Mouse (Mus musculus) heart, embryonic 10.5 days (tissue): ENCODE measurements around the gene Ctsd. TPM values are rescaled to one million over a fixed set of nuclear protein-coding genes. Genes with fewer than 3 reads are reported as not detected.

Experiments
- DNase-seq: peaks from one replicate; pipeline ENCODE4 v3.0.0-alpha.2; 2017; ENCODE audit warnings: low spot score
- H3K27ac ChIP-seq: fragments of 300-500 bp; sonication (generic); 2 replicates; pipeline ENCODE4 v1.5.1; 2016; ENCODE audit warnings: mild to moderate bottlenecking
- H3K27me3 ChIP-seq: fragments of 300-500 bp; sonication (generic); 2 replicates; pipeline ENCODE4 v1.6.1; 2016; ENCODE audit warnings: mild to moderate bottlenecking; ENCODE audit not compliant: poor library complexity, insufficient read depth, severe bottlenecking
- H3K36me3 ChIP-seq: fragments of 300-500 bp; sonication (generic); 2 replicates; pipeline ENCODE4 v1.6.1; 2016; ENCODE audit warnings: mild to moderate bottlenecking, moderate library complexity
- H3K4me1 ChIP-seq: fragments of 300-500 bp; sonication (generic); 2 replicates; pipeline ENCODE4 v1.6.1; 2016; ENCODE audit warnings: mild to moderate bottlenecking
- H3K4me3 ChIP-seq: fragments of 300-500 bp; sonication (generic); 2 replicates; pipeline ENCODE4 v1.5.1; 2016; ENCODE audit warnings: mild to moderate bottlenecking, moderate library complexity
- H3K9me3 ChIP-seq: fragments of 300-500 bp; sonication (generic); 2 replicates; pipeline ENCODE4 v1.6.1; 2016; ENCODE audit warnings: mild to moderate bottlenecking, moderate library complexity
- WGBS: fragments of 180-500 bp; shearing (Covaris S2); methylation state at CpG from one replicate; pipeline ENCODE4 v1.1.7; 2016; 5-methylcytosine and 5-hydroxymethylcytosine counted together
- polyA plus RNA-seq: library from polyadenylated mRNA; unstranded; fragments of >200 nt; fragmentation: Nextera tagmentation; extraction: Ambion mirVana; gene quantifications from 2 replicates; pipeline ENCODE4 v1.2.1, GENCODE M21; 2016

The Ctsd gene
- polyA plus RNA-seq, 1 experiment from 2014 or later, result 293 TPM

GRCm38 (mm10) chr7:142394261-142395190 lies 6.7 kb upstream of the Ctsd start:
- Histone ChIP-seq H3K4me3 (no peak overlapping the region), H3K36me3 (no peaks in the 10 kb centered on the region), H3K27me3 (no peaks in the 10 kb centered on the region), H3K4me1 (peaks cover 21% of the 10 kb centered on the region), H3K27ac (no peak overlapping the region; the same call in 1 of the 2 replicates), H3K9me3 (no peaks in the 10 kb centered on the region)
- DNase-seq, result no peak
- WGBS, result 72% methylated on average over 6 of the region's 6 CpGs

- Histone ChIP-seq H3K4me1 (peaks cover 21% of the 10 kb centered on the region), H3K9me3 (no peaks in the 10 kb centered on the region), H3K36me3 (no peaks in the 10 kb centered on the region), H3K27ac (peak overlapping the region; percentile 62; the same call in 1 of the 2 replicates), H3K27me3 (no peaks in the 10 kb centered on the region), H3K4me3 (no peak overlapping the region)
- 21% methylated on average over 4 of the region's 4 CpGs for WGBS
- no peak for DNase-seq
These were observed 5.4 kb upstream of the Ctsd start for GRCm38 (mm10) chr7:142393191-142393590.

DNA sequence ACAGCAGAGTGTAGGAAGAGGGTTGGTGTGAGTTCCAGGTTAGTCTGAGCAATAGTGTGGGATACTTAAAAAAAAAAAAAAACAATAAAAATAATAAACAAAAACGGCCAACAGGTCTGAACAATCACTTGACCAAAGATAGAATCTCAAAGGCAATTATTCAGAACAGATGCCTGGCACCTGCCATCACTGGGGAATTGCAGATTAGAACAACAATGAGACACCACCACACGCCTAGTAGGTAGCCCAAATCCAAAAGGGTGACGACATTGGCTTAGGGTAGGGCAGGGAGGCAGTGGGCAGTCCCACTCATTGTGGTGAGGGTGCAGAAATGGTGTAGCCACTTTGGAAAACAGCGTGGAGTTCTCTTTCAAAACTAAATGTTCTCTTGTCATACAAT lies 3.8 kb upstream of the Ctsd start:
- 73% methylated on average over 4 of the region's 4 CpGs for WGBS
- no peak overlapping the region for H3K27ac ChIP-seq
- peaks cover 21% of the 10 kb centered on the region for H3K4me1 ChIP-seq
- no peaks in the 10 kb centered on the region for H3K36me3 ChIP-seq
- H3K9me3 ChIP-seq, result no peaks in the 10 kb centered on the region
- H3K27me3 ChIP-seq, result no peaks in the 10 kb centered on the region
- DNase-seq, result no peak
- no peak overlapping the region for H3K4me3 ChIP-seq

- no peak for DNase-seq
- WGBS, result 72% methylated on average over 3 of the region's 3 CpGs
These were observed 3.3 kb upstream of the Ctsd start for GRCm38 (mm10) chr7:142391108-142391507.

DNA sequence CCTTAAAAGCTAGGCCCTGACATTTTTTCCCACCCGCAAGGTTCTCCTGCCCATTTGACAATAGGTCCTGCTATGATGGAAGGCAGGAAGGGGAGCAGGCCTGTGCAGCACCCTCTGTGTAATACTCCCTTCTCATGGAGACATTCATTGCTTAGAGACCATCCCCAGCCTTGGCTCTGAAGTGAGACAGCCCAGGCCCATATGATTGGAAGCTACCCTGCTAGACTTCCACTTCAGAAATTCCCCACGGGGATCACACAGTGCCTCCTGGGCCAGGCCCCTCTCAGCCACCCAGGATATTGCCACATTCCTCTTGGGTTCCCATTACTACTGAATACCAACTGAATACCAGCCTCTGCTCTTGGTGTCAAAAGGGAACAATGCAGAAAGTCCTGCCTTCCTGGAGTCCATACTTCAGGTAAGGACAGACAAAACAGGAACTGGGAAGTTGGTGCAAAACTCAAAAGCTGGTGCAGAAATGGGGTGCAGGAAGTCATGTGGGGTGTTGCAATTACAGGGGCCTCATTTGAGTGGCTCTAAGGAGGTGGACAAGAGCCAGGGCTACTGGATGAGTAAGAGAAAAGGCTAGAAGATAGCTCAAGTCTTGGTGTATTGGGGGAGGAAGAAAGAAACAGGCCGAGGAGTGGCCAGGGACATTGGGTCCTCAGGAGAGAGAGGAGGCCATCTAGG lies 2.3 kb upstream of the Ctsd start:
- Histone ChIP-seq H3K27me3 (no peaks in the 10 kb centered on the region), H3K36me3 (peaks cover 6% of the 10 kb centered on the region), H3K9me3 (no peaks in the 10 kb centered on the region), H3K4me3 (no peak overlapping the region), H3K4me1 (peaks cover 33% of the 10 kb centered on the region), H3K27ac (no peak overlapping the region)
- WGBS, result 79% methylated on average over 3 of the region's 3 CpGs
- no peak for DNase-seq

More at GRCm38 (mm10) chr7:142391108-142391507, 3.3 kb upstream of the Ctsd start:
- Histone ChIP-seq H3K27ac (no peak overlapping the region), H3K4me1 (peaks cover 26% of the 10 kb centered on the region), H3K4me3 (no peak overlapping the region), H3K9me3 (no peaks in the 10 kb centered on the region), H3K27me3 (no peaks in the 10 kb centered on the region), H3K36me3 (no peaks in the 10 kb centered on the region)

DNA sequence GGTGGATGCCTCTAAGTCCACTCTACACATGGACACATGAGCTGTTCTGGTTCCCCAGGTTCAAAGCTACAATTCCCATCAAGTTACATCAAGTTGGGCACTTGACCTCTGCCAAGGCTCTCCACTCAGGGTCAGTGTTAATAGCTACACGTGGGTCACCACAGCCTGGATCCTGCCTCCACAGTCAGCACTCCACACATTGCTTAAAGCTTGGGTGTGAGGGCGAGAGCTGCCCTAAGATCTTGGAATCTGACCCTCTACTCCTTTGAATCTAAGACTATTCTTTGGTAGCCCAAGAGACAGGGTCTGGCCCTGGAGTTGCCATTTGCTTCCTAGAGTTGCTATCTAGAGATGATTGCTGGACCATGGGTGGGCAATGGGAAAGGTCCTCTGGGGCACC lies 902 bp upstream of the Ctsd start:
- 92% methylated on average over 2 of the region's 2 CpGs for WGBS
- DNase-seq, result no peak
- no peak overlapping the region for H3K4me3 ChIP-seq
- peak overlapping the region; percentile 90; the same call in 1 of the 2 replicates for H3K27ac ChIP-seq
- peaks cover 35% of the 10 kb centered on the region for H3K4me1 ChIP-seq
- H3K27me3 ChIP-seq, result no peaks in the 10 kb centered on the region
- no peaks in the 10 kb centered on the region for H3K9me3 ChIP-seq
- peaks cover 20% of the 10 kb centered on the region for H3K36me3 ChIP-seq

DNA sequence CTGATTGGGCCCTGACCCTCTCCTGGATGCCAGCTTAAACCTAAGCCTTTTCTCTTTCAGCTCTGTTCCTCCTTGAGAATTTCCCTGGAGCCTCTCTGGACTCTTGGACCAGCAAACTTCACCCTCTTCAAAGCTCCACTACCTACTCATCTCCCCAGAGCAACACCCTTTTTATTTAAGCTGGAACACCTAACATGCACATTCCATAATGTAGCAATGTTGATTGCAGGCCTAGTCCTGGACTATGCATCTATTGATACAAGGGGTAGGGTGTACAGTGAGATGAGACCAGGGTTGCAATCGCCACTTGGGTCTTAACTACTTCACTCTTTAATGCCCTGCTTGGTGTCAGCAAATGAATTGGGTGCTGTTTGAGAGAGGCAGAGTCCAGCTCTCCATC lies 360 bp upstream of the Ctsd start:
- WGBS, result 94% methylated on average over 1 of the region's 1 CpGs
- DNase-seq, result no peak

GRCm38 (mm10) chr7:142386621-142387201 lies 1.1 kb downstream of the Ctsd start:
- Histone ChIP-seq H3K36me3 (peaks cover 40% of the 10 kb centered on the region), H3K4me1 (peaks cover 28% of the 10 kb centered on the region), H3K4me3 (peak overlapping the region; percentile 90), H3K27ac (peak overlapping the region; percentile 90), H3K27me3 (no peaks in the 10 kb centered on the region), H3K9me3 (no peaks in the 10 kb centered on the region)
- no peak for DNase-seq
- WGBS, result 54% methylated on average over 6 of the region's 6 CpGs

More for the DNA sequence above, 360 bp upstream of the Ctsd start:
- peaks cover 26% of the 10 kb centered on the region for H3K36me3 ChIP-seq
- peak overlapping the region; percentile 90 for H3K27ac ChIP-seq
- H3K4me1 ChIP-seq, result peaks cover 31% of the 10 kb centered on the region
- peak overlapping the region; percentile 90 for H3K4me3 ChIP-seq
- H3K9me3 ChIP-seq, result no peaks in the 10 kb centered on the region
- no peaks in the 10 kb centered on the region for H3K27me3 ChIP-seq

GRCm38 (mm10) chr7:142385742-142386403 lies 2.0 kb downstream of the Ctsd start:
- Histone ChIP-seq H3K27ac (peak overlapping the region; percentile 90), H3K4me1 (peaks cover 28% of the 10 kb centered on the region), H3K4me3 (peak overlapping the region; percentile 90), H3K9me3 (no peaks in the 10 kb centered on the region), H3K36me3 (peaks cover 49% of the 10 kb centered on the region), H3K27me3 (no peaks in the 10 kb centered on the region)
- no peak for DNase-seq
- WGBS, result 90% methylated on average over 3 of the region's 3 CpGs

- H3K27ac ChIP-seq, result no peak overlapping the region
These were observed 3.5 kb downstream of the Ctsd start for GRCm38 (mm10) chr7:142384306-142384705.

GRCm38 (mm10) chr7:142382567-142382966 lies 5.3 kb downstream of the Ctsd start, which contains the start of gene Gm49369:
TSS of gene Gm49369 (minus strand) at chr7:142382667.
- Histone ChIP-seq H3K36me3 (peaks cover 81% of the 10 kb centered on the region), H3K4me3 (no peak within 1 kb of the TSS), H3K27me3 (no peaks in the 10 kb centered on the region), H3K4me1 (peaks cover 32% of the 10 kb centered on the region), H3K9me3 (no peaks in the 10 kb centered on the region), H3K27ac (no peak within 1 kb of the TSS)
- no peak for DNase-seq
- WGBS, result 95% methylated on average over 5 of the region's 5 CpGs

More at GRCm38 (mm10) chr7:142384306-142384705, 3.5 kb downstream of the Ctsd start:
- peaks cover 29% of the 10 kb centered on the region for H3K4me1 ChIP-seq
- H3K36me3 ChIP-seq, result peaks cover 64% of the 10 kb centered on the region
- H3K4me3 ChIP-seq, result no peak overlapping the region
- no peaks in the 10 kb centered on the region for H3K27me3 ChIP-seq
- H3K9me3 ChIP-seq, result no peaks in the 10 kb centered on the region
- DNase-seq, result no peak
- WGBS, result 80% methylated on average over 10 of the region's 10 CpGs

DNA sequence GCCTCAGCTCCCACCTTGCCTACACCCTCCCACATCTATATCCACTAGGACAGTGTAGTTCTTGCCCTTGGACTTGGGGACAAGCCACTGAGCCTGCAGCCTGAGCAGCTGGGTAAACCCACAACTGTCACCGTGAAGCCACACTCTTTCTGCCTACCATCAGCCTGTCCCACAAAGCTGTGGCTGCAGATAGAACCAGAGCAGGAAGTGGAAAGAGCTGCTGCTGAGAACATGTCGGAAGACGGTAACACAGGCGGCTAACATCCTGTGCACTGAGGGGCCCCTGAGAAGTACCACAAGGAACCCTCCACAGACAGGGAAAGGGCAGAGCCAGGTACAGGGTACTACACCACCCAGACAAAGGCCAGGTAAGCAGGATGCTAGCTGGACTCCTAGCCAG lies 6.7 kb downstream of the Ctsd start:
- Histone ChIP-seq H3K4me3 (no peak overlapping the region), H3K27ac (no peak overlapping the region), H3K9me3 (no peaks in the 10 kb centered on the region), H3K36me3 (peaks cover 95% of the 10 kb centered on the region), H3K4me1 (peaks cover 20% of the 10 kb centered on the region), H3K27me3 (no peaks in the 10 kb centered on the region)
- no peak for DNase-seq
- 75% methylated on average over 4 of the region's 4 CpGs for WGBS
